Mouse (Mus musculus): ENCODE data around the gene Rap1b.

Rap1b gene

GRCm38 (mm10) chr10:117812501-117812900 lies 33.3 kb downstream of the Rap1b start:
- no peak for DNase-seq

GRCm38 (mm10) chr10:117811555-117811954 lies 34.3 kb downstream of the Rap1b start:
- no peak for DNase-seq

GRCm38 (mm10) chr10:117810506-117810905 lies 35.3 kb downstream of the Rap1b start:
- DNase-seq, result no peak

- DNase-seq, result no peak
Observed at GRCm38 (mm10) chr10:117808068-117808467, 37.8 kb downstream of the Rap1b start.

GRCm38 (mm10) chr10:117805919-117806318 lies 39.9 kb downstream of the Rap1b start:
- DNase-seq, result no peak

GRCm38 (mm10) chr10:117803870-117804850 lies 41.7 kb downstream of the Rap1b start:
- DNase-seq, result no peak

GRCm38 (mm10) chr10:117801886-117802285 lies 43.9 kb downstream of the Rap1b start:
- DNase-seq, result no peak

- DNase-seq, result no peak
Observed at GRCm38 (mm10) chr10:117799806-117800205, 46.0 kb downstream of the Rap1b start.

- no peak for DNase-seq
Observed at GRCm38 (mm10) chr10:117798436-117799035, 47.3 kb downstream of the Rap1b start.

GRCm38 (mm10) chr10:117797684-117798083 lies 48.2 kb downstream of the Rap1b start:
- no peak for DNase-seq

- DNase-seq, result no peak
Observed at GRCm38 (mm10) chr10:117797106-117797505, 48.7 kb downstream of the Rap1b start.

GRCm38 (mm10) chr10:117796181-117796580 lies 49.7 kb downstream of the Rap1b start:
- no peak for DNase-seq

GRCm38 (mm10) chr10:117795206-117795605 lies 50.6 kb downstream of the Rap1b start:
- DNase-seq, result no peak

GRCm38 (mm10) chr10:117793436-117794030 lies 52.3 kb downstream of the Rap1b start:
- DNase-seq, result no peak

GRCm38 (mm10) chr10:117792141-117793091 lies 53.4 kb downstream of the Rap1b start, which contains the start of gene Nup107:
Gene Nup107, minus strand, starts transcription at chr10:117792705.
- peak; percentile 100 for DNase-seq

- DNase-seq, result no peak
Observed at GRCm38 (mm10) chr10:117791171-117791470, 54.7 kb downstream of the Rap1b start.

- DNase-seq, result no peak
Observed at GRCm38 (mm10) chr10:117790421-117791170, 55.2 kb downstream of the Rap1b start.

- no peak for DNase-seq
Observed at GRCm38 (mm10) chr10:117790011-117790410, 55.8 kb downstream of the Rap1b start.

- DNase-seq, result no peak
Observed at GRCm38 (mm10) chr10:117784646-117785045, 61.2 kb downstream of the Rap1b start.

GRCm38 (mm10) chr10:117783786-117784420 lies 61.9 kb downstream of the Rap1b start:
- no peak for DNase-seq
